Mouse (Mus musculus) heart, postnatal 14 days (tissue): ENCODE data around the gene Furin. TPM values are rescaled to one million over a fixed set of nuclear protein-coding genes. Genes with fewer than 3 reads are reported as not detected.
A peak's percentile ranks its signal among the peaks of the same experiment; 100 is the strongest.
"Not testable (repeated sequence)": the region's sequence is repeated elsewhere in the genome, so short reads cannot be mapped to it uniquely, and the experiment has no call there.

Source experiments
- DNase-seq, 2 experiments: peaks; one replicate each; pipeline ENCODE4 v3.0.0; 2021 to 2022
- intact Hi-C: fragments of 180-260 bp; cut with DNase I; formaldehyde crosslinking; loops from one replicate; pipeline ENCODE4 v1.15.1; 2025
- total RNA-seq, 2 experiments: library from RNA; stranded (reverse); gene quantifications; 2 replicates each; pipeline ENCODE4 v1.2.3; 2021

Furin gene
- total RNA-seq, 2 experiments from 2014 or later = 115 to 127 TPM

- intact Hi-C loops = loop anchor here (2.0 kb wide), 1 partner anchor 44 kb away; no protein-coding TSS in a partner anchor
- peak; percentile 84 to 92 for DNase-seq
These were observed 2.5 kb downstream of the Furin start for GRCm38 (mm10) chr7:80402651-80403321.

DNA sequence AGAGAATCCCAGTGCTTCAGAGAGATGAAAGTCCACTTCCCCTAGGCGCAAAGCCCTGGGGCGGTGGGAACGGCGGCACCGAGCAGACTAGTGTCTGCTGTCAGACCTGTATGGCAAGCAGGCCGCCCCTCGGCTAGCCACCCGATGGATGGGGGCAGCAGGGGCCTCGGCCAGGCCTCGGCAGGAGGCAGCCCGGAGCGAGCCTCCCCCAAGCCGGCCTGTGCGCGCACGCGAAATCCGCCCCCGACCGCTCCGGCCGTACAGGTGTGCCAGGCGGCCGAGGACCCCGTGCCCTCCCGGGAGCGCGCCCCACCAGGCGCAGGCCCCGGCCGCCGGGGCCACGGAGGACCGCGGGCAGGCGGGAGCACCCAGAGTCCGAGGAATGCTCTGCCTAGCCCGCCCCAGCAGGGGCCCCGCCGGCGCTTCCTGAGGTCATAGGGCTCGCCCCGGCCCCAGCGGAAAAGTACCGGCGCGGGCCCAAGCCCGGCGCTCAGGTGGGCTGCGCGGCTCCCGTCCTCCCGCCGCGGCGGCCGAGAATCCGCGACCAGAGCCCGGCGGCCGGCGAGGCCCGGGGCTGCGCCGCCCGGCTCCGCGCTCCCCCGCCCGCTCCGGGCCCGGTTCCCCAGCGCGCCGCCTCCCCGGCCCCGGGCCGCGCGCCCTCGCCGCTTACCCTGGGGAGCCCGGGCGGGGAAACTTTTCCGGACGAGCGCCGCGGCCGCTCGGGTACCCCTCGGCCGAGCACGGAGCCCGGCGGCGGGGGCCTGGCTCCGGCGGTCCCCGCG lies 3.2 kb downstream of the Furin start:
- DNase-seq = peak; percentile 70 to 71
- intact Hi-C loops = loop anchor here (2.0 kb wide), 1 partner anchor 45 kb away; no protein-coding TSS in a partner anchor

DNA sequence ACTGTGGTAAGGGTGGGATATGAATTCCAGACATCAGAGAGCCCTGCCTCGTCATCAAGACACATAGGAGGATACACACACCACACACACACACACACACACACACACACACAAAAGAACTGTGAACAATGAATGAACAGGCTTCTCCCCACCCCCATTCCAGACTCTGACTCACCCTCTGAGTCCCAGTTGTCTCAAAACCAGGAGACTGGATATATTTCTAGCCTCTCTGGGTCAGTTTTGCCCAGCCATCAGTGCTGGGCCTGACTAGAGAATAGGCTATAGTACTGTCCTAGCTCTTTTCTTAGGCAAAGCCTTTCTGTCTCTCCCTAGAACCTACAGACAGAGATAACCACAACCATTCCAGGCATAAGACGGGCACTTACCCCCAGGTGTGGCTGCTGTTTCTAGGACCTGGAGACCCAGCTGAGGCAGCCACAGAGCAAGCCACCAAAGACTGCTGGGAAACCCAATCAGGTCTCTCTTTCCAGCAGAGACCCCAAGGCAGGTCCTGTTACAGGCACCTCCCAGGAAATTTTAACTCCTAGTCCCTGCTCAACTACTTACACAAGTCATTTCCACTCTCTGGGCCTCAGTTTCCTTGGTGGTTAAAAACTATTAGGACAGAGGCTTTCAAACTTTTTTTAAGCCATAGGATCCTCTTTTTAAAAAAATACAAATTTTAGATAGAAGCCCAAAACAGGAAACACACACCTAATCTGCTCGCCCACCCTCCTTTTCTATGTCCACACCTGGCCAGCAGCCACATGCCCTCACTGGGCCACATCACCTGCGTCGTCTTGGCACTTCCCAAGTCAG lies 4.0 kb downstream of the Furin start:
- peak in 1 of 2 experiments; percentile 32 for DNase-seq
- intact Hi-C loops = no loop called here

GRCm38 (mm10) chr7:80400571-80400970 lies 4.7 kb downstream of the Furin start:
- intact Hi-C loops = no loop called here
- DNase-seq = no peak

- peak; percentile 53 to 54 for DNase-seq
- intact Hi-C loops = no loop called here
These were observed 5.1 kb downstream of the Furin start for GRCm38 (mm10) chr7:80400099-80400498.

GRCm38 (mm10) chr7:80398654-80399444 lies 6.4 kb downstream of the Furin start:
- no peak for DNase-seq
- intact Hi-C loops = no loop called here

GRCm38 (mm10) chr7:80397986-80398385 lies 7.2 kb downstream of the Furin start:
- intact Hi-C loops = no loop called here
- DNase-seq = no peak

DNA sequence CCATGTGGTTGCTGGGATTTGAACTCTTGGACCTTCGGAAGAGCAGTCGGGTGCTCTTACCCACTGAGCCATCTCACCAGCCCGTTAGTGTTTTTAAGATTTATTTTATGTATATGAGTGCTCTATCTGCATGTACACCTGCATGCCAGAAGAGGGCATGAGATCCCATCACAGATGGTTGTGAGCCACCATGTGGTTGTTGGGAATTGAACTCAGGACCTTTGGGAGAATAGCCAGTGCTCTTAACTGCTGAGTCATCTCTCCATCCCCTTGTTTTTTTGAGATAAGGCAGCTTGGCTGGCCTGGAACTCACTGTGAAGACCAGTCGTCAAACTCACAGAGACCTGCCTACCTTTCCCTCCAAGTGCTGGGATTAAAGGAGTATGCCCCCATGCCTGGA lies 8.8 kb downstream of the Furin start:
- intact Hi-C loops, DNase-seq: not testable (repeated sequence)

GRCm38 (mm10) chr7:80394600-80394999 lies 10.6 kb downstream of the Furin start:
- intact Hi-C loops = no loop called here
- DNase-seq = no peak

DNA sequence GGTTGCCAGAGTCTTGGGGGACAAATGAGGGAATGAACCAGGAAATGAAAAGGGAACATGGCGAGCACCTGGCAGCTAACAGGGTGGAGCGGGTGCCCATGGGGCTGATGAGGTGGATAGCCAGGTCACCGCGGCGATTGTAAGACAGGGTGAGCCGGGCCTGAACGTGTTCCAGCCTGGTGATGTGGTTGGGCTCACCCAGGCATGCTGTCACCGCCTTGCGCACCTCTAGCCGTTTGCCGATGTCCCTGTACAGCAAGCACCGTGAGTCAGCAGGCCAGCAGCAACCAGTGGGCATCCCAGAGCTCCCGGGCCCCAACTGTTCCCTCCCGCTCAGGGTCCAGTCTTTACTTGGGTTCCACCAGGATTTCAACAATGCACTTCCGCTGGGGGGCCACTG lies 13.1 kb downstream of the Furin start:
- DNase-seq = no peak
- intact Hi-C loops = no loop called here

DNA sequence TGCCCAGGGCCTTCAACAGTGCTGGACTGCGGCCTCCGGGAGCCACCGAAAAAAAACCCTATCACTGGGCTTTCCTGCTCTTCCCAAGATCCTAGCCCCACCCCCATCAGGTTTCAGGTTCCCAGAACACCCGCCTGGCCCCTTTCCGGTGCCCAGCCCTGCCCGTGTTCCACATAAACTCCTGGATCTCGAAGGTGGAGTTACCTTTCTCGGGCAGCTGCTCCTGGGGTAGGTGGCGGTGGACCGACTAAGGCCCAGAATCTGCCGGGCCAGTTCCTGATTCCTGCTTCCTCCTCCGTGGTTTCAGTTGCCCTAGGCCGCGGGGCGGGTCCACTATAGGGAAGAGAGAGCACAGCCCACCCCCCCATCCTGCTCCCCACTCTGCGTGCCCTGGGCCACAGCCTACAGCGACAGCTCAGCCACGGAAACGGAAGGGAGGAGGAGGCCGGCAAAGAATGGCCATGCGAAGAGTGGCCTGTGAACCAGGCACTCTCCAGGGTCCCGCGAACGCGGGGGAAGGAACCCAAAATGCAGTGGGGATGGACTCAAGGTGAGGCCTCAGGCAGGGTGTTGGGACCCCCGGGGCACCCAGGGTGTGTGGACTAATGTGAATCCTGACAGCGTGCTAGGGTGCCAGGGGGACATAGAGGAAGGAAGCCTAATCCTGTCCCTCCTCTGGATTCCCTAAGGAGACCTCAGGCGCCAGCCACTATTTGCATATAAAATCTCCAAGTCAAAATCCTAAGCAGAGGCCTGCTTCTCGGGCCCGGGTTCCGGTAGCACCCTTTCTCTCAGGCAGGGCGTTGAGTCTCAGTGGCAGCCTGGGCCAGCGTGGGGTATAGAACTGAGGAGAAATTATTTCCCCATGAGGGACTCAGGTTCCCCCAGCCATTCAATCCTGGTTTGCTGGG lies 17.3 kb downstream of the Furin start, which contains the start of gene Fes:
TSS of gene Fes (minus strand) at position 314 of the 911 bp plus-strand sequence.
- peak; percentile 72 to 81 for DNase-seq
- intact Hi-C loops = loop anchor here (10.0 kb wide), 2 partner anchors 297 to 327 kb away; partner anchors contain the start of gene Crtc3

- peak; percentile 38 to 39 for DNase-seq
- intact Hi-C loops = loop anchor here (10.0 kb wide), 2 partner anchors 298 to 328 kb away; partner anchors contain the start of gene Crtc3
These were observed 18.1 kb downstream of the Furin start for GRCm38 (mm10) chr7:80387033-80387632.

DNA sequence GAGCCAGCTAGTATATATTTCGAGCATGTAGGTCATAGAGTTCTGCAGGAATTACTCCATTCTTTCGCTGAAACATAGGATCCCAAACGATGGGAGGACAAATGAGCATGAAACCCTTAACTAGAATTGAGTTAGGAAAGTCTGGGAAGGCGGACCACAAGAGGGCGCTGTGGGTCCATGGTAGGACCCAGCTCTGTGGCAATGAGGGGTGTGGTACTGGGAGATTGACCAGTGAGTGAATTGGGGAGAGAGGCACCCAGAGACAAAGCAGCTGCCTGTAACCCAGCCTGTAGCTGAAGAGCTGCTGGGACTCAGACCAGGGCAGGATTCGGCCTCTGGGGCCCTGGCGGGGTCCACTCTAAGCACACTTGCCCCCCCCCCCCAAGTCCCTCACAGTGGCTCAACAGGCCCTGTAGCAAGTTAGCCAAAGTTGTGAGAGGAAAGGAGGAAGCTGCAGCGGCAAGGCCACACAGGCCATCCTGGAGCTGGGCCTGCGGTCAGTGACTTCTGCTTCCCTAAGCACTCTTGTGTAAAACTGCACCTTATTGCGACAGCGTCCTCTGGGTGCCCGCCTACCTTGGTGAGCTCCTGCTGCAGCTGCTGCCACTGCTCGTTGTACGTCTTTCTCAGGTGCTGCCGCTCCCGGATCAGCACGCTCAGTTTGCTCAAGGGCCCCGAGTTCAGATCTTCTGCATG lies 18.9 kb downstream of the Furin start:
- peak; percentile 94 to 96 for DNase-seq
- intact Hi-C loops = loop anchor here (1.0 to 10.0 kb wide), 4 partner anchors 194 to 328 kb away; partner anchors contain the start of gene Crtc3

- intact Hi-C loops = loop anchor here (10.0 kb wide), 2 partner anchors 302 to 332 kb away; partner anchors contain the start of gene Crtc3
- no peak for DNase-seq
These were observed 22.3 kb downstream of the Furin start for GRCm38 (mm10) chr7:80382919-80383318.

GRCm38 (mm10) chr7:80379531-80379930 lies 25.7 kb downstream of the Furin start:
- intact Hi-C loops = no loop called here
- peak in 1 of 2 experiments; percentile 47 for DNase-seq

- intact Hi-C loops = no loop called here
These were observed 27.8 kb downstream of the Furin start for GRCm38 (mm10) chr7:80377471-80377870.

GRCm38 (mm10) chr7:80376192-80376591 lies 29.0 kb downstream of the Furin start:
- intact Hi-C loops = no loop called here
- no peak for DNase-seq

More at GRCm38 (mm10) chr7:80377471-80377870, 27.8 kb downstream of the Furin start:
- DNase-seq = peak; percentile 72 to 77
